Mouse (Mus musculus) macrophage (primary cell): Measurements from ENCODE around the gene Tppp3. TPM values are rescaled to one million over a fixed set of nuclear protein-coding genes. Genes with fewer than 3 reads are reported as not detected.

ENCODE experiments used
- H3K27ac ChIP-seq: fragments of 350-480 bp; formaldehyde crosslinking; 2 replicates; pipeline ENCODE4 v1.9.0; 2021
- H3K36me3 ChIP-seq: fragments of 350-480 bp; formaldehyde crosslinking; 2 replicates; pipeline ENCODE4 v1.9.0; 2021; ENCODE audit errors: inconsistent target
- H3K4me3 ChIP-seq: fragments of 350-480 bp; formaldehyde crosslinking; 2 replicates; pipeline ENCODE4 v1.9.0; 2021; ENCODE audit errors: inconsistent target
- H3K79me2 ChIP-seq: fragments of 350-480 bp; formaldehyde crosslinking; 2 replicates; pipeline ENCODE4 v1.9.0; 2021; ENCODE audit errors: inconsistent target
- WGBS: methylation state at CpG from one replicate; pipeline ENCODE4 v1.1.7; 2026; ENCODE audit warnings: inconsistent platforms; ENCODE audit not compliant: missing documents; 5-methylcytosine and 5-hydroxymethylcytosine counted together
- polyA plus RNA-seq: library from polyadenylated mRNA; stranded (reverse); fragments of 250-400 nt; gene quantifications from 3 replicates; pipeline ENCODE4 v1.2.4, GENCODE M21; 2018; ENCODE audit warnings: inconsistent platforms

Gene Tppp3
- polyA plus RNA-seq, 1 experiment from 2014 or later: 0.49 TPM

DNA sequence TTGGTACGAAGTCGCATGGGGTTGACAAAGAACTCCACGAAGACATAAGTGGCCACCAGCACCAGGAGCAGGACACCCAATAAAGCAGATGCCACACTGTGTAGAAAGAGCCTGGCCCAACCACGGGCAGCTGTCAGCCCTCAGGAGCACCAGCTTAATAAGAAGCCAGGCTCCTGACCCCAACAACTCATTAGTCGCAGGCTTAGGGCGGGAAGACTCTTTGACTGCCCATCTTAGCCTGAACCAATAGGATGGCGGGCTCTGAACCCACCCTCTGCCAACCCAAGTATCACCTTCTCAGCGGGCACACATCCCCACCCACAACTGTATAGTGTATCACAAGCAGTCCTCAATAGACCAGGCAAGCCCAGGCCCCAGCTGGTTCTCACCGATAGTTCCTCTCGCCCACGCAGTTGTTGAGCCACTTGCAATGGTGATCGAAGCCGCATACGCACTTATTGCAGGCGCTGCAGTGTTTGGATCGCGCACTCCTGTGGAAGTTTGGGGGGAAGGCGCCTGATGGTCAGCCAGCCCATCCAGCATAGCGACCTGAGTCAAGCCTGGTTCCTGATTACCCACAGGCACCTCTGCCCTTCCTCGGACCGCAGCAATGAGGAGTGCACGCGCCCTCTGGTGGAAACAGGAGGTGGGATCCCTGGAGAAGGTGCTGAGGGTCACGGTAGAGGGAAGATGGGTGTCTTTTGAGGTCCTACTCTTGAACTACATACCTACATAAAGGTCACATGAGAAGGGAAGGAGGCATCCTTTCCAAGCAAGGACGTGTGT lies 5.5 kb upstream of the Tppp3 start:
- no peaks in the 10 kb centered on the region for H3K36me3 ChIP-seq
- H3K4me3 ChIP-seq: no peak overlapping the region
- 64% methylated on average over 25 of the region's 25 CpGs for WGBS

GRCm38 (mm10) chr8:105476161-105476560 lies 4.8 kb upstream of the Tppp3 start:
- WGBS: 96% methylated on average over 7 of the region's 7 CpGs
- H3K27ac ChIP-seq: no peak overlapping the region

More for the DNA sequence above, 5.5 kb upstream of the Tppp3 start:
- Histone ChIP-seq H3K27ac (no peak overlapping the region), H3K79me2 (no peaks in the 10 kb centered on the region)

DNA sequence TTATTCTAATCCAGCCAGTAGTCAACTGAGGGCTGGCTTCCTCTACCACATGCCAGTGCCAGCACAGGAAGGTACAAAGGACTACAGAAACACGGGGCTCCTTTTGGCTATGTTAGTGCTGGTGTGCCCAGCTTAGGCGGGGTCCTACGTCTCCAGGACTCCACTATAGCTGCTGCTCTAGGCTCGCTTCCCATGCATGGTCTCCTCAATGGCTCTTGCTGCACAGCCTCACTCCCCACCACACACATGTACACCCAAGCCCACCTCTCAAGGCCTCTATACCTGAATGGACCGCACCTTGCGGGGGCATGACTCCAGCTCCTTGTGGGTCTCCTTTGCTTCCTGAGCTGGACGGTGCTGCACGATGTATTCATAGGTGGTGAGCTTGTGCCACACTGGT lies 4.4 kb upstream of the Tppp3 start:
- 91% methylated on average over 8 of the region's 8 CpGs for whole genome bisulfite sequencing
- no peak overlapping the region for H3K27ac ChIP-seq
- H3K79me2 ChIP-seq: no peaks in the 10 kb centered on the region
- H3K36me3 ChIP-seq: no peaks in the 10 kb centered on the region
- no peak overlapping the region for H3K4me3 ChIP-seq

More at GRCm38 (mm10) chr8:105476161-105476560, 4.8 kb upstream of the Tppp3 start:
- Histone ChIP-seq H3K36me3 (no peaks in the 10 kb centered on the region), H3K79me2 (no peaks in the 10 kb centered on the region), H3K4me3 (no peak overlapping the region)

DNA sequence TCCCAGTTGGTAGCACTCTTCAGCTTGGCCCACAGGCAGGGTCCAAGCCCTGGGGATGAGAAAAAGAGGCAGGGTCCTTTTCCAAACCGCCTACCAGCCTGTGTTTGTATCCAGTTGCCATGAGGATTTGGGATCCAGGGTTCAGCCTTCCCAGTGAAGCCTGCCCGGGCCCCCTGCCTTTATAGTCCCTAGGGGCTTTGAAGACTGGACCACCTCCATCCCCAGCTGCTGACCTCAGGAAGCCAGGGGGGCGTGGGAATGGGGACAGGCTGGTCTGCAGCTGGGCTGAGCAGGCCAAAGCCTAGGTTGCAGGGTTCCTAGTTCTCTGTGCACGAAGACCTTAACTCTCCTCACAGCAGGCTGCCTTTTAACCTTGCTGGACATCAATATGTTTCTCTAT lies 3.9 kb upstream of the Tppp3 start:
- Histone ChIP-seq H3K27ac (no peak overlapping the region), H3K79me2 (no peaks in the 10 kb centered on the region), H3K4me3 (no peak overlapping the region), H3K36me3 (no peaks in the 10 kb centered on the region)
- 95% methylated on average over 4 of the region's 4 CpGs for WGBS

- no peaks in the 10 kb centered on the region for H3K79me2 ChIP-seq
- H3K36me3 ChIP-seq: no peaks in the 10 kb centered on the region
- WGBS: 36% methylated on average over 5 of the region's 5 CpGs
- no peak overlapping the region for H3K27ac ChIP-seq
- H3K4me3 ChIP-seq: no peak overlapping the region
These were observed 3.4 kb upstream of the Tppp3 start for GRCm38 (mm10) chr8:105474680-105475079.

DNA sequence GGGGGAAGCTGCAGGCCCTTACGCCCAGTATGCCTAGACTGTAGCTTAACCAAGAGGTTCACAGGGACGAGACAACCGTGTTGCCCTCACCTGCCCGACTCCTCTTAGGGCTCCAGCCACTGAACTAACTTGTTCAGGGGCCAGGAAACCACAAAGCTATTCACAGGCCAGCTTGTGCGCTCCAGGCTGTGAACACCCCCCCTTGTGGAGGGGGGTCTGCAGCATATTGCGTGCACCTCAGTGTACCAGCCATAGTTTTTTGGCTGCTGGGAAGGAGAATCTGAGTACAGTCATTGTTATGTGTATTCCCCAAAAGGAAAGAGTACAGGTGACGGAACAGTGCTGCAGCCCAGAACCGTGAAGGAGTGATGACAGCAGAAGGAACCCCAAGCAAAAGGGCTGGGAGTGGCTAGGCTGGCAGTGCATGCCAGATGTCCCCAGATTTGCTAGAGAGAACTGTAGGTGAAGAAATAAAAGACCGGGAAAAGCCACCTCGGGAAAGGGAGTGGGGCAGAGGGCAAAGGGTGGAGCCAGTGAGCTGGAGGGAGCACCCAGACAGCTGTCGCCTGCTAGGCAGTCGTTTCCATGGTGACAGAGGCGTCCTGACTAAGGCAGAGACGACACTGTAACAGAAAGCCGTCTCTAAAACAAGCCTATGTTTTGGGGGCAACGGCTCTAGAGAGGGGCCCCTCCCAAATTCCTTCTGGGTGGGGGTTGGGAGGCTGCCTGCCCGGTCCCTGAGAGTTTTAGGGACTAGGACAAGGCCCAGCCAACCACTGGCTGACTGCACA lies 2.7 kb upstream of the Tppp3 start:
- 51% methylated on average over 17 of the region's 17 CpGs for WGBS
- no peak overlapping the region for H3K27ac ChIP-seq
- H3K4me3 ChIP-seq: no peak overlapping the region
- no peaks in the 10 kb centered on the region for H3K36me3 ChIP-seq
- no peaks in the 10 kb centered on the region for H3K79me2 ChIP-seq

DNA sequence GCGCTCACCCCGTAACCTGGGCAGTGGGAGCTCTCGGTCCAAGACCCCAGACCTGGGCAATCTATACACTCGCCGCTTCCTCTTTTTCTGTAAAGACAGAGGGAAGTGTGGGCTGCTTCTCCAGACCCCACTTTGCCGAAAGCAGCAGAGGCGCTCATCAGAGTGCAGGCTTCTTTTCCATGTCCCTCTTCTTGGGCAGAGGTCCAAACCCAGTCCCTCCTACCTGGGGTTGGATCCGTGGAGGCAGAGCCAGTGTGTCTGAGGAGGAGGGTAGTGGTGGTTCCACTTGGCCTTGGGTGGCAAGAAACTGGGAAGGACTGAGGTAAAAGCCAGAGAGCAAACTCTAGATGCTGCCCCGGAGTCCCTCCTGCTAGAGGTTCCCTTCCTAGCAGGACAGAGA lies 1.7 kb upstream of the Tppp3 start:
- no peak overlapping the region for H3K27ac ChIP-seq
- H3K79me2 ChIP-seq: no peaks in the 10 kb centered on the region
- H3K4me3 ChIP-seq: no peak overlapping the region
- H3K36me3 ChIP-seq: no peaks in the 10 kb centered on the region
- 56% methylated on average over 9 of the region's 9 CpGs for WGBS

DNA sequence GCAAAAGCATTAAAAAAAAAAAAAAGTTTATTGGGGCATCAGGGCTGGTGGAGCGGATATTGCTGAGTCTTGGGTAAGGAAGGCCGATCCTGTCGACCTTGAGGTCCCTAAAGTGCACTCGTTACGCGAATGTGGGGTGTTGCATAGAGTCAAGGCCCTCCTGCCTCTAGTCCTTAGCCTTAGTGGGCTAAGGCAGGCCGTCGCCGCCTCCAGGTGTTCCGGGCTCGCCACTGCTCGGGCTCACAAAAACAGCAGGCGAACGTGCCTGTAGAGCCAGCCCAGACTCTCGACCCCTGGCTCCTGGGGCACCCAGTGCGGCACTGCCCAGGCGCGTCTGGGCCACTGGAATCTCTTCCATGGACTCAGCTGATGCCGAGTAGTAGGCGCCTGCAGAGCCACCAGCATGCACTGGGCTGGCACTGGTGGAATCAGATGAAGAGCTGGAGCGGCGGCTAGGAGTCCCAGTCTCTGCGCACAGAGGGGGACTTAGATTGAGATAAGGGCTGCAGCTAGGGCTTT lies 1.1 kb upstream of the Tppp3 start:
- Histone ChIP-seq H3K79me2 (no peaks in the 10 kb centered on the region), H3K36me3 (no peaks in the 10 kb centered on the region), H3K27ac (no peak overlapping the region), H3K4me3 (no peak overlapping the region)
- WGBS: 88% methylated on average over 23 of the region's 23 CpGs

- Histone ChIP-seq H3K27ac (no peak overlapping the region), H3K4me3 (no peak overlapping the region), H3K79me2 (no peaks in the 10 kb centered on the region), H3K36me3 (no peaks in the 10 kb centered on the region)
- whole genome bisulfite sequencing: 25% methylated on average over 11 of the region's 11 CpGs
These were observed 529 bp downstream of the Tppp3 start for GRCm38 (mm10) chr8:105470681-105471313.

DNA sequence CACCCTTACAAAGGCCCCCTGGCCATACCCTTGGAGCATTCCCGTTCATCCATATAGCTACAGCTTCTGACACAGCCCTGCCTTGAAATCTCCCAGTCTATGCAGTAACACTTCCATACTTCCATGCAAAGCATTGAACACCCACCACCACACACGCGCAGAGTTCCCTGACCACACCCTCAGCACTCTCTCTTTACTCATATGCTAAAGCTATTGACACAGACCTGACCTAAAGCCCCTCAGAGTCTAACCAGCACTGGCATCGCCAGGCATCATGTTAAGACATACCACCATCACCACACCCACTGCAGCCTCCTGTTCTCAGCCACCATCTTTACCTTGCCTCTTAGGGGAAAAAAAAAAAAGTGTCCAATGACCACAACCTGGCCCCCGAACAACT lies 1.1 kb downstream of the Tppp3 start:
- H3K27ac ChIP-seq: no peak overlapping the region
- no peak overlapping the region for H3K4me3 ChIP-seq
- no peaks in the 10 kb centered on the region for H3K79me2 ChIP-seq
- 75% methylated on average over 5 of the region's 5 CpGs for WGBS
- H3K36me3 ChIP-seq: no peaks in the 10 kb centered on the region

DNA sequence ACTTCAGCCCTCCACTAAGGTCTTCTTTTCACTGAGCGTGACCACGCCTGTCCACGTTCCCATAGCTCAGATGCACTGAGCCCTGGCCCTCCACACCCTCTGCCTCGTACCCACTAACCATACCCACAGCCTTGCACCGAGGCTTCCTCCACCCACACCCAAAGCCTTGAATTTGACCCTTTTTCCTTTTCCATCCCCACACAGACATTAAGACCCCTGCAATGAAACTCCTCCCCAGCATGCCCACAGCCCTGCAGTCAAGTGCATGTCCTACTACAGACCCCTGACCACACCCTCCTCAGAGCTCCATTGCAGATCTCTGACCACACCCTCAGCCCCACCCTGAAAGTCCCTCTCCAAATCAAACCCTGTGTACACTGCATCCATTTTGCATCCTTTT lies 1.5 kb downstream of the Tppp3 start:
- Histone ChIP-seq H3K27ac (no peak overlapping the region), H3K79me2 (no peaks in the 10 kb centered on the region), H3K36me3 (no peaks in the 10 kb centered on the region), H3K4me3 (no peak overlapping the region)
- 82% methylated on average over 5 of the region's 5 CpGs for WGBS

DNA sequence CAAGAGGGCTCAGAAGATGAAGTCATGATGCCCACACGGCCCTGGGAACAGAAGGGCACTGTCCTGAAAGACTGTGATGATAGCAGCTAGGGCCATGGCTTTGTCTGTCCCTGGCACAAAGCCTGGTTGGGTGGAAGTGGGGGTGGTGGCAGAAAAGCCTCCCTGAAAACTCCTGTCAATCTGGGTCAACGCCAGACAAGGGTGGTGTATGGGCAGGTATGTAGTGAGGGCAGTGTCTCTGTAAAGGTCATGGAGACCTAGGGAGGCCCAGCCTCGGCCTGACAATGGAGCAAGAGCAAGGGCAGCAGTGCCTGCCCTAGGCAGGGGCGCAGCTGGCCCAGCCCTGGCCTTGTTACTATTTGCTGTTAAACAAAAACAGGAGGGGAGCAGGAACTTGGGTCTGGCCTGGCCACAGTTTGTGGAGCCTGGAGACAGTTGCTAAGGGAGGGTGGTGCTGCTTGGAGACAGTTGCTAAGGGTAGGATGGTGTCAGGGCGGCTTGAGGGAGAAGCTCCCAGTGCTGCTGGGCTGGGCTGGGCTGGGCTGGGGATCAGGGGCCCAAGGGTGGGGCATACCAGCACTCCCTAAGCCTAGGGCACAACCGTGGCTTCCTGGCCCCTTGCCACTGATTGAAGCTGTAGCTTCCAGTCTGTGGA lies 2.2 kb downstream of the Tppp3 start:
- Histone ChIP-seq H3K27ac (no peak overlapping the region), H3K4me3 (no peak overlapping the region), H3K79me2 (no peaks in the 10 kb centered on the region), H3K36me3 (no peaks in the 10 kb centered on the region)
- 69% methylated on average over 6 of the region's 6 CpGs for WGBS

GRCm38 (mm10) chr8:105468002-105468720 lies 3.2 kb downstream of the Tppp3 start:
- no peak overlapping the region for H3K4me3 ChIP-seq
- WGBS: 91% methylated on average over 26 of the region's 27 CpGs
- H3K27ac ChIP-seq: no peak overlapping the region
- no peaks in the 10 kb centered on the region for H3K36me3 ChIP-seq
- H3K79me2 ChIP-seq: no peaks in the 10 kb centered on the region
